Mouse (Mus musculus) 3T3-L1 (cell line): ENCODE results near the gene Ache.
A peak's percentile ranks its signal among the peaks of the same experiment; 100 is the strongest.
"Not testable (repeated sequence)": the region's sequence is repeated elsewhere in the genome, so short reads cannot be mapped to it uniquely, and the experiment has no call there.

Source experiments
- DNase-seq: peaks from one replicate; pipeline ENCODE4 v3.0.0-alpha.2; 2015; ENCODE audit warnings: low read depth, low spot score

Ache gene

GRCm38 (mm10) chr5:137287032-137287952, at the start of gene Ache:
TSS of gene Ache (plus strand) at chr5:137287519.
- no peak for DNase-seq

DNA sequence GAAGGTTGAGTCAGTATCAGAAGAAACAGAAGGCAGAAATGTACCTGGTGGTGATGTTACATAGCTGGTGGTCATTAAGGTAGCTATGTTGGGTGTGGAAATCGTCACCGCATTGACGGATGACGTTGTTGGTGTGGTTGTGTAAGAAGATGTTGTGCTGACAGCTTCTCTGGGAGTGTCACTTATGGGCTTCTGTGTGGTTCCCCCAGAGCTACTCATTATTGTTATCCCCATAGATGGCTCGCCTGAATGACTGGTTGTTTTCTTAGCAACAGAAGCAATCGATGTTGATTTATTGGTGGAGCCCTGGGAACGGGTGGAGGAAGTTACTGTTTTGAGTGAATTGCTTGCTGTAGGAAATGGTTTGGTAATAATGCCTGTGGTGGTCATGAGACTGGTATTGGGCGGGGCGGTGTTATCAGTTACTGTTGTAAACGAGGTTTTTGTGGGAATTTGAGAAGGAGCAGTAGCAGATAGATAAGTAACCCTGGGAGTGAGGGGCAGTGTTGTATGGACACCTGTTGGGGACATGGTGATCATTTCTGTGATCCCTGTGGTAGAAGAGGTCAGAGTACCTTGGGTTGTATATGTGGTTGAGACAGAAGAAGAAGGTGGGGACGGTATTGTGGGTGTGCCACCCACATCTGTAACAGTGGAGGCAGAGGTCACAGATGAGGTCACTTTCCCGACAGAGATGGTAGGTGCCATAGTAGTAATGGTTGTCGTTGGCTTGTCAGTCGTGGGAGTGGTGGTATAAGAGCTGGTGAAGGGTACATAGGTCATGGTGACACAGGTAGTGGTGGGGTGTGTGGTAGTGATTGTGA, 23.2 kb upstream of the Ache start:
- no peak for DNase-seq

- DNase-seq = no peak
These were observed 22.5 kb upstream of the Ache start for GRCm38 (mm10) chr5:137264787-137265186.

DNA sequence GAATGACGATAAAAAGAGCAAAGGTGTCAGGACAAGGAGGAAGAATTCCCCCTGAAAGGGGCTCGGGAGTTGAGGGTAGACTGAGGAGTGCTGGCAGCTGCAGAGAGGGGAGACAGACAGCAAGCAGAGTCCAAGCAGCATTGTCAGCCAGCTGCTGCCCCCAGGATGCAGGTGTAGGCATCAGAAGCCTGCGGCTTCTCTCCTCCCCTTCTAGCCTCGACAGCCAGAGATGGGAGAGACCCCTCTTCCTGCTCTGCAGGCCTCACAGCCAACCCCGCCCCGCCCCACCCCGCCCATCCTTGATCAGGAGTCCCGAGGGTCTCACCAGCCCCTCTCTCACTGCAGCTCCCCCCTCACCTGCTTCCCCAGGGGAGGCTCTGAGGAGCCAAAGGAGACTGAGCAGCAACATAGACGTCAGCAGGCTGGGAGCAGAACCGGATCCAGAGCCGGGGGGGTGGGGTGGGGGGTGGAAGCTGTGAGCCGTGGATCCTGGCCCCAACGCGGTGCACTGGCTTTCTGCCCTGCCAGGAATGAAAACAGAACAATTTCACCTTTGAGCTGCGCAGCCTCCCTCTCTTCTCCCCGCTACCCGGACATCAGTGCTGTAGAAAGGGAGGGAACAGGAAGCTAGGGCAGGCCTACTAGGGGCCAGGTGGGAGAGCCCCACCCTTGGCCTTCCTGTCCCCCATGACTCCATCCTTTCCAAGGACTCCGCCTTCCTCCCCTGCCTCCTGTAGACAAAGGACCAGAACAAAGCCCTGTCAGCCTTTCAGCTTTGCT, 19.0 kb upstream of the Ache start:
- no peak for DNase-seq

DNA sequence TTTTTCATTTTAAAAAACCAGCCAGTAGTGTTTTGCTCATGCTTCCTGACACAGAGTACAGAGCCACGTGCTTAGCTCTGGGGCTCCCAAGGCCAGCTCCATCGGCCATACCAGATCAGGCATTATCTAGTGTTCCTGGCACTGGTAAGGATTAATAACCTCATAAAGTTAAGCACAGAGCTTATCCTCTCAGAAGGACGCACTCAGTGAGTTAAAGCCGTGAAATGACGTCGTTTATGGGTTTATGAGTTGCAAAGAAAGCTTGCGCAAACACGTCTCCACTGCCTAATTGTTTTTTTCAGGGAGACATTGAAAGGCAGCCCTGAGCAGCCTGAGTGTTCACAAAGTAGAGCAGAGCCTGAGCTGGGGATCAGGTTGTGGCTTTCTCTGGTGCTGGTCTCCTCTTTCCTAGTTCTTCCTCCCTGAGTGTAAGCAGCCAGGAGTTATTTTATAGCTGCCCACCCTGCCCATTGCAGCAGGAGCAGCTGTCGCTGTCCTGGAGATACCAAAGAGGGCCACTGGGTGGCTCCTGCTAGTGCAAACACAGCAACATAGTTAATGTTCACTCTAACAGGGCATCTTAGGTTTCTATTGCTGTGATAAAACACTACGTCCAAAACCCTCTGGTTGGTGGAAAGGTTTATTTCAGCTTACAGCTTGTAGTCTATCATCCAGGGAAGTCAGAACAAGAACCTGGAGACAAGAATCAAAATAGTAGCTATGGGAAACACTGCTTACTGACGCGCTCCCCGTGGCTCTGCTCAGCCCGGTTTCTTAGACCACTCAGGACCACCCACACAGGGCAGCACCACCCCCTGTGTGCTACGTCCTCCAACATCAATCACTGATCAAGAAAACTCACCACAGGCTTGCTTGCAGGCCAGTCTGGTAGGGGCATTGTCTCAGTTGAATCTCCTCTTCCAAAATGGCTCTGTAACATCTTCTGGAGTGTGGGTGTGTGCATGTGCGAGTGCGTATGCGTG, 9.7 kb upstream of the Ache start:
- peak; percentile 35 for DNase-seq

DNA sequence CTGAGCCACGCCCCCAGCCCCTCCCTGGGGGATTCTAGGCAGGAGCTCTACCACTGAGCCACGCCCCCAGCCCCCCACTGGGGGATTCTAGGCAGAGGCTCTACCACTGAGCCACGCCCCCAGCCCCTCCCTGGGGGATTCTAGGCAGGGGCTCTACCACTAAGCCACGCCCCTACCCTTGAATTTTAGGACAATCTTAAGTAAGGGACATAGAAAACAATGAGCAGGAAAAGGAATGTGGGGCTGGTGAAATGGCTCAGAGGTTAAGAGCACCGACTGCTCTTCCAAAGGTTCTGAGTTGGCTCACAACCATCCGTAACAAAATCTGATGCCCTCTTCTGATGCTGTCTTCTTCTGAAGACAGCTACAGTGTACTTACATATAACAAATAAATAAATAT, 2.9 kb upstream of the Ache start:
- DNase-seq = not testable (repeated sequence)

DNA sequence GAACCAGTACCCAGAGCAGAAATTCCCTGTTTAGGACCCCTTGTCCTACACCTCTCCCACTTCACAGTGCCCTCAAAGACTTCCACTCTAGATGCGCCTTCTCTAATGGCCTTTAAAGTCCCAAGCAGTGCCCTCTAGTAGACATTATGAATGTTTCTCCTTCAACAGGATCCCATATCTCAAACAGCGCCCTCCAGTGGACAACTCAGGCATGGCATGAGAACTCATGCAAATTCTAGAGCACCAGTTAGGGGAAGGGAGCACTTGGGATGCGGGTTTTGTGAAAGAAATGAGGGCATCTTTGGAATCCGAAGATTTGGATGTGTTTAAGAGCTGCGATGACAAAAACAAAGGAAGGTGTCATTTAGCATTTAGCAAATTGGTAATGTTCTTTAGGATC, 2.3 kb upstream of the Ache start:
- peak; percentile 62 for DNase-seq

DNA sequence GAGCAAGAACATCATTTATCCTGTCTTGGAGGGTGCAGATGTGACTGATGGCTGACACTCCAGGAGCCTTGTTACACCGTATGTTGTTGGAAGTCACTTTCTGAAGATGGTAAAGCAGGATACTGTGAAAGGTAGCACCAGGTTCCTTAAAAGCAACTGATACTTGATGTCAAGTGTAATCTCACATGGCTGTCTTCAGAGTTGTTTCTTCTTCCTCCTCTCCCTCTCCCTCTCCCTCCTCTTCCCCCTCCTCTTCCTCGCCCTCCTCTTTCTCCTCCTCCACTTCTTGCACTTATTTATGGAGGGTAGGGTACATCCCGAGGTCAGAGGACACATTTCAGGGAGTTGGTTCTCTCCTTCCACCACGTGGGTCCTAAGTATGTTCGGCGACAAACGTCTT, 1.3 kb upstream of the Ache start:
- DNase-seq = no peak

DNA sequence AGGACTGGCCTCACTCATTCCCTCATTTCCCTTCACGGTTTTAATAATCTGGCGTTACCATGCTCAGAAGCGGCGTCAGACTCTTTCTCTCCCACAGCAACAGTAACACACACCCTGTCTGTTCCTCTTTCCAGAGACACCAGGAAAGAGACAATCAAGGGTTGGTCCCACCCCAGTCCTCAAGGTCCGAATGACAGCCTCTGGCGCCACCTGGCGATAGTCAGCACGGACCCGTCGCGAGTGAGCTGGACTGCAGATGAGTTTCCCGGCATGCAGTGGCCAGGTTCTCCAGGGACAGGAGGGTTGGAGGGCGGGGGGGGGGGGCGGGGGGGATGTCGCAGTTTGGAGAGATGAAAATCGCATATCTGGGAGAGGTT, 676 bp upstream of the Ache start:
- peak; percentile 89 for DNase-seq

DNA sequence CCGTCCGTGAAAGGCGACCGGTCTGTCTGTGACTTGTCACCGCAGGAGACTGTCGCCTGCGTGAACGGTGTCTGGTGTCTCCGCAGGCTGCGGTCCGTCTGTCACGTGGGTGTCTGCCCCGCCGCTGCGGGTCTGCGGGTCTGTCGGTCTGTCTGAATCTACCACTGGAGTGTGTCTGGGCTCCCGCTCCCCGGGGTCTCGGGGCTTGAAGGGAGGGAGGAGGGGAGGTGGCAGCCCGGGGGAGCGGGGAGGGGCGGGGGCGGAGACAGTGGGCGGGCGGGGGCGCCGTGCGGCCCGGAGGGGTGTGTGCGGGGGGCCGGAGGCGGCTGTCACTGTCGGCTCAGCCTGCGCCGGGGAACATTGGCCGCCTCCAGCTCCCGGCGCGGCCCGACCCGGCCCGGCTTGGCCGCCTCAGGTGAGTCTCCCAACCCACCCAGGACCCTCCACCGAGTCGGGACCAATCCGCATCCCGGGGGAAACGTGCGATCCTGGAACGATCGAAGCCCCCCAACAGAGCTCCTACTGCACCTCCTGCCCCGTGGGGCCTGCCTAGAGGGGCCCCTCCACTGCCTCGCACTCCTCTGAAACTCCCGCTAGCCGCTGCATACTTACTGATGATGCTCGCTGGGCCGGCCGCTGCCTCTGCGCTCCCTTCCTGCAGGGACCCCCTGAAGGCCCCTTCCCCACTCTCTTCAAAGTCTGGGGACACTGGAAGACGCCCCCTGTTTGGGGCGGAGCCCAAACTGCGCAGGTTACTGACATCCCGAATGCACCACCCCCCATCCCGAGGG, 829 bp downstream of the Ache start:
- DNase-seq = no peak

- DNase-seq = no peak
These were observed 1.7 kb downstream of the Ache start for GRCm38 (mm10) chr5:137288999-137289470.

DNA sequence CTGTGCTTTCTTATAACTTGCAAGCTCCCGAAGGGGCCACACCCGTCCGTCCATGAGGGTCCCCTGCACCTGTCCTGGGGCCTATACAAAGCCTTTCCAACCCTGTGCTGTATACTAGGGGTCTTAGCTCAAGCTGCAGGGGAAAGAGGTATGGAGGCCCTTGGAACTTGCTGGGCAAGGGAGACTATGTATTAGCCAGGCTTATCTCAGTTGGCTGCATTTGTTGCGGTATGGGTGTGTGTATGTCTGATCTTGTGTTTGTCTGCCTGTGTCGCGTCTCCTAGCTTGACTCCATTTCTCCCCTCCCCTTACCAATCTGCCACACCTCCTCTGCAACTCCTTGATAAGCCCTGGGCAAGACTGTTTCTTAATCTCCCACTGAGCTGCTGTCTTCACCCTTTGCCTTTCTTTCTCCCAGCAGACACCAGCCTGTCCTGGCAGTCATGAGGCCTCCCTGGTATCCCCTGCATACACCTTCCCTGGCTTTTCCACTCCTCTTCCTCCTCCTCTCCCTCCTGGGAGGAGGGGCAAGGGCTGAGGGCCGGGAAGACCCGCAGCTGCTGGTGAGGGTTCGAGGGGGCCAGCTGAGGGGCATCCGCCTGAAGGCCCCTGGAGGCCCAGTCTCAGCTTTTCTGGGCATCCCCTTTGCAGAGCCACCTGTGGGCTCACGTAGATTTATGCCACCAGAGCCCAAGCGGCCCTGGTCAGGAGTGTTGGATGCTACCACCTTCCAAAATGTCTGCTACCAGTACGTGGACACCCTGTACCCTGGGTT, 2.5 kb downstream of the Ache start:
- DNase-seq = no peak

- no peak for DNase-seq
These were observed 3.4 kb downstream of the Ache start for GRCm38 (mm10) chr5:137290677-137291076.

GRCm38 (mm10) chr5:137291381-137291926, 4.1 kb downstream of the Ache start:
- DNase-seq = no peak

GRCm38 (mm10) chr5:137293282-137293681, 6.0 kb downstream of the Ache start:
- peak; percentile 68 for DNase-seq

GRCm38 (mm10) chr5:137293839-137294743, 6.8 kb downstream of the Ache start, which contains the start of gene Ufsp1:
TSS of gene Ufsp1 (plus strand) at chr5:137294629.
- DNase-seq = peak; percentile 95

GRCm38 (mm10) chr5:137294744-137295093, 7.4 kb downstream of the Ache start:
- DNase-seq = no peak

DNA sequence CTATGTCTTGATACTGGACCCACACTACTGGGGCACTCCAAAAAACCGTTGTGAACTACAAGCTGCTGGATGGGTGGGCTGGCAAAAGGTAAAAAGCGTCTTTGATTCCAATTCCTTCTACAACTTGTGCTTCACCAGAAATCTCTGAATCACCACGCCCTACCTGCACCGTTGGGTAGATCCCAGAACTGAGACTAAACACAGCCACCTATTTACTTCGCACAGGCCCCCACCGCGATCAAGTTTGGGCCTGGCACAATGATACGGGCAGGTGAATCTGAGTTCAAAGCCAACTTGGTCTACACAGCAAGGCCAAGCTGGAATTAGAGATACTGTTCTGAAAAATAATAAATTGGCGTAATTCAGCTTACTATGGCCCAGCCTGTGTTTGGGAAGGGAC, 8.0 kb downstream of the Ache start:
- DNase-seq = no peak
